Mouse (Mus musculus) hindbrain, embryonic 13.5 days (tissue): ENCODE measurements around the gene CK137956. TPM values are rescaled to one million over a fixed set of nuclear protein-coding genes. Genes with fewer than 3 reads are reported as not detected.
A peak's percentile ranks its signal among the peaks of the same experiment; 100 is the strongest.

ENCODE experiments used
- ATAC-seq: fragments of 200-750 bp; cut with Nextera tagmentation; 2 replicates; pipeline ENCODE4 v1.8.0; 2017; ENCODE audit warnings: moderate TSS enrichment; ENCODE audit not compliant: low FRiP score
- H3K27ac ChIP-seq: fragments of 300-500 bp; sonication (generic); 2 replicates; pipeline ENCODE4 v1.5.1; 2015; ENCODE audit warnings: inconsistent platforms, mild to moderate bottlenecking, moderate library complexity
- H3K27me3 ChIP-seq: fragments of 300-500 bp; sonication (generic); 2 replicates; pipeline ENCODE4 v1.6.1; 2015; ENCODE audit warnings: mild to moderate bottlenecking, inconsistent platforms
- H3K36me3 ChIP-seq: fragments of 300-500 bp; sonication (generic); 2 replicates; pipeline ENCODE4 v1.6.1; 2015; ENCODE audit warnings: mild to moderate bottlenecking, inconsistent platforms
- H3K4me1 ChIP-seq: fragments of 300-500 bp; sonication (generic); replicated peaks from 2 replicates; pipeline ENCODE4 v1.6.1; 2015; ENCODE audit warnings: inconsistent platforms
- H3K4me2 ChIP-seq: fragments of 300-500 bp; sonication (generic); 2 replicates; pipeline ENCODE4 v1.6.1; 2015; ENCODE audit warnings: inconsistent platforms, mild to moderate bottlenecking, moderate library complexity
- H3K4me3 ChIP-seq: fragments of 300-500 bp; sonication (generic); 2 replicates; pipeline ENCODE4 v1.5.1; 2015; ENCODE audit warnings: mild to moderate bottlenecking, inconsistent platforms
- H3K9ac ChIP-seq: fragments of 300-500 bp; sonication (generic); 2 replicates; pipeline ENCODE4 v1.6.1; 2015; ENCODE audit warnings: mild to moderate bottlenecking, inconsistent platforms
- H3K9me3 ChIP-seq: fragments of 300-500 bp; sonication (generic); 2 replicates; pipeline ENCODE4 v1.6.1; 2016; ENCODE audit warnings: inconsistent platforms
- WGBS: fragments of 180-500 bp; shearing (Covaris S2); methylation state at CpG from one replicate; pipeline ENCODE4 v1.1.7; 2015; 5-methylcytosine and 5-hydroxymethylcytosine counted together
- polyA plus RNA-seq: library from polyadenylated mRNA; unstranded; fragments of >200 nt; fragmentation: Nextera tagmentation; extraction: Ambion mirVana; gene quantifications from 2 replicates; pipeline ENCODE4 v1.2.1, GENCODE M21; 2015

Gene CK137956
- 0.69 and 0.88 TPM in 2 replicates for polyA plus RNA-seq

- ATAC-seq = peak; percentile 36; the same call in 1 of the 2 replicates
- 4% methylated on average over 39 of the region's 39 CpGs for WGBS
These were observed at the start of gene CK137956 for GRCm38 (mm10) chr4:127970901-127971868. Gene CK137956, minus strand, starts transcription at chr4:127970951.

GRCm38 (mm10) chr4:128019465-128019864 is 48.7 kb upstream of the CK137956 start:
- no peak overlapping the region for H3K9ac ChIP-seq
- no peak overlapping the region for H3K27ac ChIP-seq
- WGBS = 80% methylated on average over 2 of the region's 2 CpGs
- H3K4me3 ChIP-seq = no peak overlapping the region
- 0 out of 2 replicates have a peak, but pooled peaks cover 2% of the 10 kb centered on the region for H3K36me3 ChIP-seq
- H3K27me3 ChIP-seq = no peaks in the 10 kb centered on the region
- H3K9me3 ChIP-seq = no peaks in the 10 kb centered on the region
- no peak for ATAC-seq
- H3K4me2 ChIP-seq = no peak overlapping the region
- peaks cover 38% of the 10 kb centered on the region for H3K4me1 ChIP-seq

More at GRCm38 (mm10) chr4:127970901-127971868, at the start of gene CK137956:
- Histone ChIP-seq H3K4me3 (no peak within 1 kb of the TSS), H3K27me3 (peaks cover 36% of the 10 kb centered on the region), H3K4me1 (peaks cover 26% of the 10 kb centered on the region), H3K27ac (no peak within 1 kb of the TSS), H3K36me3 (no peaks in the 10 kb centered on the region), H3K4me2 (peak within 1 kb of the TSS; percentile 40), H3K9ac (peak within 1 kb of the TSS; percentile 11; the same call in 1 of the 2 replicates), H3K9me3 (no peaks in the 10 kb centered on the region)

GRCm38 (mm10) chr4:128004797-128005452 is 34.2 kb upstream of the CK137956 start:
- Histone ChIP-seq H3K4me1 (peaks cover 3% of the 10 kb centered on the region), H3K27me3 (no peaks in the 10 kb centered on the region), H3K4me3 (no peak overlapping the region), H3K9me3 (no peaks in the 10 kb centered on the region), H3K4me2 (no peak overlapping the region), H3K27ac (no peak overlapping the region), H3K36me3 (0 out of 2 replicates have a peak, but pooled peaks cover 3% of the 10 kb centered on the region), H3K9ac (no peak overlapping the region)
- WGBS = 74% methylated on average over 3 of the region's 3 CpGs
- no peak for ATAC-seq

GRCm38 (mm10) chr4:128002638-128003101 is 31.9 kb upstream of the CK137956 start:
- Histone ChIP-seq H3K4me2 (no peak overlapping the region), H3K27me3 (no peaks in the 10 kb centered on the region), H3K4me3 (no peak overlapping the region), H3K9me3 (no peaks in the 10 kb centered on the region), H3K9ac (no peak overlapping the region), H3K27ac (no peak overlapping the region), H3K4me1 (peaks cover 6% of the 10 kb centered on the region), H3K36me3 (0 out of 2 replicates have a peak, but pooled peaks cover 3% of the 10 kb centered on the region)
- 71% methylated on average over 4 of the region's 4 CpGs for WGBS
- no peak for ATAC-seq

DNA sequence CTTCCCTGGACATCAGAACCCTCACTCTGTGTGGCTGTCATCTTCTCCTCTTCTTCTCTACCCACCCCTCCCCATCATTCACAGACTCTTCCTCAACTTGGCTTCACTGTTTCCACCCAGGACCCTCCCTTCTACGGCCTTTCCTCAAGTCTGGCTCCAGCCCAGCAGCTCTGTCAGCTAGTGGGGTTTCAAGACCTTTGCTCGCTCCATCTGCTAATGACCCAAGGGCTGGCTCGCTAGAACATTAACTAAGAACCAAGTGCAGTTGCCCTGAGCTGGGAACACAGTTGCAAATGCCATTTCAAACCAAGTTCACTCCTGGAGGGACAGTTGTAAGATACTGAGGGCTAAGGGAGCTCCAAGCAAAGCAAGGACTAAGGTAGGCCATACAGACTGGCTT is 28.5 kb upstream of the CK137956 start:
- Histone ChIP-seq H3K4me2 (no peak overlapping the region), H3K9me3 (no peaks in the 10 kb centered on the region), H3K27ac (no peak overlapping the region), H3K4me3 (no peak overlapping the region), H3K9ac (no peak overlapping the region), H3K36me3 (0 out of 2 replicates have a peak, but pooled peaks cover 3% of the 10 kb centered on the region), H3K27me3 (no peaks in the 10 kb centered on the region), H3K4me1 (0 out of 2 replicates have a peak, but pooled peaks cover 3% of the 10 kb centered on the region)
- ATAC-seq = no peak
- 84% methylated on average over 3 of the region's 3 CpGs for WGBS

- Histone ChIP-seq H3K9ac (peak overlapping the region; percentile 87), H3K36me3 (no peaks in the 10 kb centered on the region), H3K4me3 (peak overlapping the region; percentile 74), H3K9me3 (no peaks in the 10 kb centered on the region), H3K4me1 (peaks cover 55% of the 10 kb centered on the region), H3K4me2 (peak overlapping the region; percentile 83), H3K27ac (no peak overlapping the region), H3K27me3 (peaks cover 21% of the 10 kb centered on the region)
- 0 out of 2 replicates have a peak, but pooled peaks have one; percentile 12 for ATAC-seq
- WGBS = 7% methylated on average over 18 of the region's 18 CpGs
These were observed 18.7 kb upstream of the CK137956 start for GRCm38 (mm10) chr4:127989347-127989995.

- WGBS = under 1% methylated on average over 37 of the region's 39 CpGs
- H3K9me3 ChIP-seq = no peaks in the 10 kb centered on the region
- H3K4me2 ChIP-seq = peak overlapping the region; percentile 83
- H3K36me3 ChIP-seq = no peaks in the 10 kb centered on the region
- peaks cover 26% of the 10 kb centered on the region for H3K27me3 ChIP-seq
- peaks cover 55% of the 10 kb centered on the region for H3K4me1 ChIP-seq
- H3K9ac ChIP-seq = peak overlapping the region; percentile 87
- H3K4me3 ChIP-seq = peak overlapping the region; percentile 74
- peak; percentile 8; the same call in 1 of the 2 replicates for ATAC-seq
- H3K27ac ChIP-seq = peak overlapping the region; percentile 89
These were observed 17.9 kb upstream of the CK137956 start for GRCm38 (mm10) chr4:127988526-127989180.

- peaks cover 54% of the 10 kb centered on the region for H3K4me1 ChIP-seq
- H3K4me2 ChIP-seq = peak within 1 kb of the TSS; percentile 83
- peak; percentile 12 for ATAC-seq
- H3K9ac ChIP-seq = peak within 1 kb of the TSS; percentile 87
- WGBS = under 1% methylated on average over 55 of the region's 65 CpGs
- H3K4me3 ChIP-seq = peak within 1 kb of the TSS; percentile 74
- no peaks in the 10 kb centered on the region for H3K9me3 ChIP-seq
- peak within 1 kb of the TSS; percentile 89 for H3K27ac ChIP-seq
- H3K36me3 ChIP-seq = no peaks in the 10 kb centered on the region
- H3K27me3 ChIP-seq = peaks cover 26% of the 10 kb centered on the region
These were observed 17.2 kb upstream of the CK137956 start, which contains the start of gene Csmd2 for GRCm38 (mm10) chr4:127987784-127988455. Gene Csmd2, plus strand, starts transcription at chr4:127987857.

- Histone ChIP-seq H3K4me1 (peaks cover 50% of the 10 kb centered on the region), H3K36me3 (no peaks in the 10 kb centered on the region), H3K9ac (peak overlapping the region; percentile 87), H3K27ac (peak overlapping the region; percentile 89), H3K4me2 (peak overlapping the region; percentile 83), H3K27me3 (peaks cover 32% of the 10 kb centered on the region), H3K4me3 (peak overlapping the region; percentile 74), H3K9me3 (no peaks in the 10 kb centered on the region)
- 3% methylated on average over 10 of the region's 10 CpGs for WGBS
- no peak for ATAC-seq
These were observed 16.5 kb upstream of the CK137956 start for GRCm38 (mm10) chr4:127987270-127987669.

DNA sequence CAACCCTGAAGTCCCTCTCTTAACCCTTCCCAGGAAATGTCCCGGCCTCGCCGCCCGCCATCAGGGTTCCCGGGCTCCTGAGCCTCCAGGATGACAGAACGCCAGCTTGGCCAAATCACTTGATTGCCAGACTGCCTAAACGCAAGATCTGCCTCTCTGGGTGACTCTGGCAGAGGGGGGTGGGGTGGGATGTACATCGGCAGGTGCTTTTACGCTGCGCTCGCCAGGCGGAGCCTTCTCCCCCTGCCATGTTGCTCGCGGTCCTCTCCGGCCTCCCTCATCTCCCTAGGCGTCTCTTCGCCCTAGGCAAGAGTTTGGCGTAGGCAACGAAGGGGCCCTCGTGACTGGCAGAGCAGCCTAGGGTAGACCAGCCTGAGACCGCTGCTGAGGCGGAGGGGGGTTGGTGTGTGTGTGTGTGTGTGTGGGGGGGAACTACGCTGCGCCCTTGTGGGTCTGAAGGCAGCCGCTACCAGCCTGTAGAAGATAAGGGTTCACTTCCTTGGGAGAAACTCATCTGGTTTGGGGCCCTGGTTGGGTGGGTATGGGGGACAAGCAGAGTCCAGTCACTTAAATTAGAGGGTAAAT is 15.8 kb upstream of the CK137956 start:
- Histone ChIP-seq H3K4me3 (peak overlapping the region; percentile 74), H3K4me2 (peak overlapping the region; percentile 83), H3K9ac (peak overlapping the region; percentile 87), H3K27ac (peak overlapping the region; percentile 89), H3K9me3 (no peaks in the 10 kb centered on the region), H3K27me3 (peaks cover 36% of the 10 kb centered on the region), H3K36me3 (no peaks in the 10 kb centered on the region), H3K4me1 (peaks cover 50% of the 10 kb centered on the region)
- ATAC-seq = peak; percentile 29; the same call in 1 of the 2 replicates
- WGBS = 4% methylated on average over 25 of the region's 25 CpGs
